Mouse (Mus musculus) CD4-positive, CD25-positive, alpha-beta regulatory T cell, adult 2 months (primary cell): Measurements from ENCODE around the gene Gm37240.
"Not testable (repeated sequence)": the region's sequence is repeated elsewhere in the genome, so short reads cannot be mapped to it uniquely, and the experiment has no call there.

Experiments
- DNase-seq: peaks from one replicate; pipeline ENCODE4 v3.0.0-alpha.2; 2012; ENCODE audit warnings: low read depth, low spot score

The Gm37240 gene

GRCm38 (mm10) chr3:84653557-84654245 is 1233.6 kb downstream of the Gm37240 start:
- DNase-seq, result peak; percentile 81

- DNase-seq, result no peak
Measured at GRCm38 (mm10) chr3:84652643-84653556, 1234.4 kb downstream of the Gm37240 start.

GRCm38 (mm10) chr3:84649578-84650327 is 1237.6 kb downstream of the Gm37240 start:
- no peak for DNase-seq

GRCm38 (mm10) chr3:84648069-84648468 is 1239.2 kb downstream of the Gm37240 start:
- not testable (repeated sequence) for DNase-seq

- DNase-seq, result no peak
Measured at GRCm38 (mm10) chr3:84647616-84648015, 1239.7 kb downstream of the Gm37240 start.

GRCm38 (mm10) chr3:84646331-84646845 is 1240.9 kb downstream of the Gm37240 start:
- DNase-seq, result no peak

GRCm38 (mm10) chr3:84646007-84646290 is 1241.4 kb downstream of the Gm37240 start:
- DNase-seq, result no peak

GRCm38 (mm10) chr3:84645156-84646006 is 1241.9 kb downstream of the Gm37240 start:
- DNase-seq, result no peak

- DNase-seq, result no peak
Measured at GRCm38 (mm10) chr3:84642942-84643341, 1244.4 kb downstream of the Gm37240 start.

- DNase-seq, result no peak
Measured at GRCm38 (mm10) chr3:84641391-84641790, 1245.9 kb downstream of the Gm37240 start.

- DNase-seq, result no peak
Measured at GRCm38 (mm10) chr3:84640536-84640935, 1246.8 kb downstream of the Gm37240 start.

- no peak for DNase-seq
Measured at GRCm38 (mm10) chr3:84639767-84640500, 1247.4 kb downstream of the Gm37240 start.

GRCm38 (mm10) chr3:84638858-84639257 is 1248.5 kb downstream of the Gm37240 start:
- DNase-seq, result no peak

GRCm38 (mm10) chr3:84637890-84638578 is 1249.3 kb downstream of the Gm37240 start:
- peak; percentile 22 for DNase-seq

- no peak for DNase-seq
Measured at GRCm38 (mm10) chr3:84637095-84637494, 1250.2 kb downstream of the Gm37240 start.

GRCm38 (mm10) chr3:84631586-84631985 is 1255.7 kb downstream of the Gm37240 start:
- no peak for DNase-seq

- DNase-seq, result peak; percentile 20
Measured at GRCm38 (mm10) chr3:84622026-84622425, 1265.3 kb downstream of the Gm37240 start.

- DNase-seq, result no peak
Measured at GRCm38 (mm10) chr3:84619725-84620124, 1267.6 kb downstream of the Gm37240 start.

GRCm38 (mm10) chr3:84619056-84619455 is 1268.3 kb downstream of the Gm37240 start:
- DNase-seq, result no peak

- no peak for DNase-seq
Measured at GRCm38 (mm10) chr3:84618627-84619026, 1268.7 kb downstream of the Gm37240 start.
